Mouse (Mus musculus) heart, embryonic 11.5 days (tissue): ENCODE measurements around the gene Tfr2. TPM values are rescaled to one million over a fixed set of nuclear protein-coding genes. Genes with fewer than 3 reads are reported as not detected.

Source experiments
- ATAC-seq: fragments of 200-750 bp; cut with Nextera tagmentation; replicated peaks from 2 replicates; pipeline ENCODE4 v1.8.0; 2017; ENCODE audit warnings: moderate library complexity; ENCODE audit not compliant: insufficient number of reproducible peaks, low FRiP score, low TSS enrichment
- H3K27ac ChIP-seq: fragments of 300-500 bp; sonication (generic); 2 replicates; pipeline ENCODE4 v1.5.1; 2014; ENCODE audit warnings: mild to moderate bottlenecking, low read depth, low read length
- H3K27me3 ChIP-seq: fragments of 300-500 bp; sonication (generic); 2 replicates; pipeline ENCODE4 v1.6.1; 2014; ENCODE audit warnings: mild to moderate bottlenecking, low read length, mixed read lengths; ENCODE audit not compliant: control insufficient read depth, insufficient read depth
- H3K36me3 ChIP-seq: fragments of 300-500 bp; sonication (generic); 2 replicates; pipeline ENCODE4 v1.6.1; 2014; ENCODE audit warnings: mild to moderate bottlenecking, low read length, moderate library complexity, mixed read lengths; ENCODE audit not compliant: control insufficient read depth, insufficient read depth
- H3K4me1 ChIP-seq: fragments of 300-500 bp; sonication (generic); 2 replicates; pipeline ENCODE4 v1.6.1; 2014; ENCODE audit warnings: low read length; ENCODE audit not compliant: control insufficient read depth, insufficient read depth
- H3K4me2 ChIP-seq: fragments of 300-500 bp; sonication (generic); 2 replicates; pipeline ENCODE4 v1.6.1; 2014; ENCODE audit warnings: mild to moderate bottlenecking, moderate library complexity
- H3K4me3 ChIP-seq: fragments of 300-500 bp; sonication (generic); 2 replicates; pipeline ENCODE4 v1.5.1; 2014; ENCODE audit warnings: low read depth, low read length
- H3K9ac ChIP-seq: fragments of 300-500 bp; sonication (generic); 2 replicates; pipeline ENCODE4 v1.6.1; 2014; ENCODE audit warnings: mild to moderate bottlenecking, low read depth, low read length, moderate library complexity
- H3K9me3 ChIP-seq: fragments of 300-500 bp; sonication (generic); replicated peaks from 2 replicates; pipeline ENCODE4 v1.6.1; 2016; ENCODE audit warnings: low read length; ENCODE audit not compliant: control insufficient read depth
- WGBS: fragments of 180-500 bp; shearing (Covaris S2); extraction: QIAGEN DNeasy Blood & Tissue Kit; methylation state at CpG from one replicate; pipeline ENCODE4 v1.1.7; 2014; ENCODE audit not compliant: insufficient replicate concordance; 5-methylcytosine and 5-hydroxymethylcytosine counted together
- polyA plus RNA-seq: library from polyadenylated mRNA; unstranded; fragments of >200 nt; fragmentation: Nextera tagmentation; extraction: Ambion mirVana; gene quantifications from 2 replicates; pipeline ENCODE4 v1.2.1, GENCODE M21; 2014

Gene Tfr2
- polyA plus RNA-seq, 1 experiment from 2014 or later = 3.5 TPM

- H3K36me3 ChIP-seq = no peaks in the 10 kb centered on the region
- WGBS = 64% methylated on average over 6 of the region's 6 CpGs
- no peaks in the 10 kb centered on the region for H3K27me3 ChIP-seq
- no peak for ATAC-seq
- no peak overlapping the region for H3K27ac ChIP-seq
- no peak overlapping the region for H3K4me3 ChIP-seq
- H3K9me3 ChIP-seq = no peaks in the 10 kb centered on the region
- H3K4me1 ChIP-seq = no peaks in the 10 kb centered on the region
- no peak overlapping the region for H3K9ac ChIP-seq
- no peak overlapping the region for H3K4me2 ChIP-seq
Observed at GRCm38 (mm10) chr5:137565744-137566143, 3.9 kb upstream of the Tfr2 start.

GRCm38 (mm10) chr5:137566416-137566815 lies 3.2 kb upstream of the Tfr2 start:
- Histone ChIP-seq H3K4me2 (no peak overlapping the region), H3K27me3 (no peaks in the 10 kb centered on the region), H3K4me1 (no peaks in the 10 kb centered on the region), H3K36me3 (no peaks in the 10 kb centered on the region), H3K9ac (no peak overlapping the region), H3K27ac (no peak overlapping the region), H3K4me3 (no peak overlapping the region), H3K9me3 (no peaks in the 10 kb centered on the region)
- 92% methylated on average over 5 of the region's 5 CpGs for WGBS
- no peak for ATAC-seq

GRCm38 (mm10) chr5:137568223-137568798 lies 1.3 kb upstream of the Tfr2 start:
- no peak for ATAC-seq
- H3K4me2 ChIP-seq = no peak overlapping the region
- H3K9me3 ChIP-seq = no peaks in the 10 kb centered on the region
- no peak overlapping the region for H3K9ac ChIP-seq
- 76% methylated on average over 8 of the region's 8 CpGs for WGBS
- no peak overlapping the region for H3K4me3 ChIP-seq
- H3K4me1 ChIP-seq = no peaks in the 10 kb centered on the region
- H3K27me3 ChIP-seq = no peaks in the 10 kb centered on the region
- H3K27ac ChIP-seq = no peak overlapping the region
- H3K36me3 ChIP-seq = no peaks in the 10 kb centered on the region

GRCm38 (mm10) chr5:137569031-137569430 lies 609 bp upstream of the Tfr2 start:
- no peaks in the 10 kb centered on the region for H3K4me1 ChIP-seq
- H3K36me3 ChIP-seq = no peaks in the 10 kb centered on the region
- ATAC-seq = no peak
- H3K9me3 ChIP-seq = no peaks in the 10 kb centered on the region
- 58% methylated on average over 12 of the region's 12 CpGs for WGBS
- no peak overlapping the region for H3K4me3 ChIP-seq
- H3K9ac ChIP-seq = no peak overlapping the region
- H3K27ac ChIP-seq = no peak overlapping the region
- peak overlapping the region; percentile 31 for H3K4me2 ChIP-seq
- H3K27me3 ChIP-seq = 0 out of 2 replicates have a peak, but pooled peaks cover under 1% of the 10 kb centered on the region

- peaks cover 3% of the 10 kb centered on the region; the same call in 1 of the 2 replicates for H3K4me1 ChIP-seq
- H3K27me3 ChIP-seq = 0 out of 2 replicates have a peak, but pooled peaks cover 2% of the 10 kb centered on the region
- peak overlapping the region; percentile 21; the same call in 1 of the 2 replicates for H3K4me3 ChIP-seq
- H3K4me2 ChIP-seq = peak overlapping the region; percentile 31
- 47% methylated on average over 7 of the region's 7 CpGs for WGBS
- ATAC-seq = no peak
- H3K27ac ChIP-seq = no peak overlapping the region; the same call in 1 of the 2 replicates
- no peaks in the 10 kb centered on the region for H3K36me3 ChIP-seq
- no peaks in the 10 kb centered on the region for H3K9me3 ChIP-seq
- no peak overlapping the region for H3K9ac ChIP-seq
Observed at GRCm38 (mm10) chr5:137570181-137570580, 541 bp downstream of the Tfr2 start.

GRCm38 (mm10) chr5:137570691-137571586 lies 1.3 kb downstream of the Tfr2 start:
- Histone ChIP-seq H3K4me1 (peaks cover 3% of the 10 kb centered on the region; the same call in 1 of the 2 replicates), H3K27me3 (0 out of 2 replicates have a peak, but pooled peaks cover 2% of the 10 kb centered on the region), H3K36me3 (no peaks in the 10 kb centered on the region), H3K9me3 (no peaks in the 10 kb centered on the region), H3K27ac (peak overlapping the region; percentile 10; the same call in 1 of the 2 replicates), H3K4me2 (peak overlapping the region; percentile 49), H3K4me3 (peak overlapping the region; percentile 2; the same call in 1 of the 2 replicates), H3K9ac (no peak overlapping the region)
- peak; percentile 80 for ATAC-seq
- 61% methylated on average over 17 of the region's 17 CpGs for WGBS

GRCm38 (mm10) chr5:137574470-137574901 lies 4.8 kb downstream of the Tfr2 start:
- H3K36me3 ChIP-seq = no peaks in the 10 kb centered on the region
- peak overlapping the region; percentile 55 for H3K4me2 ChIP-seq
- peak overlapping the region; percentile 26 for H3K4me3 ChIP-seq
- peaks cover 3% of the 10 kb centered on the region; the same call in 1 of the 2 replicates for H3K4me1 ChIP-seq
- no peak for ATAC-seq
- 0 out of 2 replicates have a peak, but pooled peaks cover 2% of the 10 kb centered on the region for H3K27me3 ChIP-seq
- H3K27ac ChIP-seq = no peak overlapping the region
- no peaks in the 10 kb centered on the region for H3K9me3 ChIP-seq
- peak overlapping the region; percentile 4; the same call in 1 of the 2 replicates for H3K9ac ChIP-seq
- WGBS = 6% methylated on average over 27 of the region's 27 CpGs

- Histone ChIP-seq H3K27me3 (peaks cover 24% of the 10 kb centered on the region), H3K9ac (no peak overlapping the region), H3K4me3 (no peak overlapping the region), H3K9me3 (no peaks in the 10 kb centered on the region), H3K4me1 (peaks cover 5% of the 10 kb centered on the region; the same call in 1 of the 2 replicates), H3K36me3 (no peaks in the 10 kb centered on the region), H3K4me2 (no peak overlapping the region), H3K27ac (no peak overlapping the region)
- no peak for ATAC-seq
- WGBS = 71% methylated on average over 6 of the region's 6 CpGs
Observed at GRCm38 (mm10) chr5:137580246-137580645, 10.6 kb downstream of the Tfr2 start.
